Mouse (Mus musculus) lung, postnatal 10 days (tissue): ENCODE measurements around the gene Tsc22d4.

Experiments
- DNase-seq: peaks from one replicate; pipeline ENCODE4 v3.0.0; 2021

Gene Tsc22d4

GRCm38 (mm10) chr5:137800917-137801316 lies 55.4 kb downstream of the Tsc22d4 start:
- no peak for DNase-seq

GRCm38 (mm10) chr5:137806158-137806557 lies 60.6 kb downstream of the Tsc22d4 start:
- DNase-seq: no peak

- DNase-seq: no peak
Measured at GRCm38 (mm10) chr5:137808316-137808715, 62.8 kb downstream of the Tsc22d4 start.

DNA sequence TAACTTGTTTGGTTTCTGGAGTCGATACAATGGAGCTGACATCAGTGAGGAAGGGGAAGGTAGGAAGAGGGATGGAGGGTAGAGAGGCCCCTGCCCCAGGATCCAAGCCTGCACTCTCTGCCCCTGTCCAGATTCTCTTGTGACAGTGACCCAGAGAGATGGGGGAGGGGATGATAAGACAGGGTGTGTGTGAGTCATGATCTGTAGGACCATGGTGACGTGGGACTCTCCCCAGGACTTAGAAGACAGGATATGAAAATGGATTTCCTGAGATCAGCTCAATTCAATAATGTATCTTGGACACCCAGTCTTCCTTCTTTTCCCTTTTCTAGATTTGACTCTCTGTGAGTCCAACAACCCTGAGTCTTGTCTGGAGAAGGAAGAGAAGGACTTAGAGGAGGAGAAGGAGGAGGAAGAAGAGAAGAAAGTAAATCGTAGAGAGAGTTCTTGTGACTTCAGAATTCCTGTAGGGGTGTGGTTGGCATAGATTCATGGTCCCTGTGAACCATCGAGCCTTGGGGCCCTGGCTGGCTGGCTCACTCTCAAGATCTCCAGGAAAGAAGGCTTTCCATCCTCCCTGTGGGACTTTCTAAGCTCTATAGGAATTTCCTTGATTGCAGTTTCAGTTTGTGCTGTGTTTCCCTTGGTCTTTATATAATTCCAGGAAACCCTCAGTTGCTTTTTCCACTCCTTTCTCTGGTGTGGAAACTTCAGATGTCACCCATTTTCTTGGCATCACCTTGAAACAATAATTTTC lies 72.1 kb downstream of the Tsc22d4 start:
- DNase-seq: no peak
